Mouse (Mus musculus) hindbrain, embryonic 11.5 days (tissue): ENCODE data around the gene Gng10. TPM values are rescaled to one million over a fixed set of nuclear protein-coding genes. Genes with fewer than 3 reads are reported as not detected.

Source experiments
- ATAC-seq: fragments of 200-750 bp; cut with Nextera tagmentation; 2 replicates; pipeline ENCODE4 v1.8.0; 2017; ENCODE audit warnings: mild to moderate bottlenecking, moderate TSS enrichment, moderate library complexity; ENCODE audit not compliant: low FRiP score
- DNase-seq: peaks from one replicate; pipeline ENCODE4 v3.0.0-alpha.2; 2015; ENCODE audit warnings: low spot score
- H3K27ac ChIP-seq: fragments of 300-500 bp; sonication (generic); 2 replicates; pipeline ENCODE4 v1.5.1; 2014; ENCODE audit warnings: mild to moderate bottlenecking, low read depth, low read length
- H3K27me3 ChIP-seq: fragments of 300-500 bp; sonication (generic); 2 replicates; pipeline ENCODE4 v1.6.1; 2014; ENCODE audit warnings: mild to moderate bottlenecking, low read length, moderate library complexity, mixed read lengths; ENCODE audit not compliant: control insufficient read depth, insufficient read depth
- H3K36me3 ChIP-seq: fragments of 300-500 bp; sonication (generic); 2 replicates; pipeline ENCODE4 v1.6.1; 2014; ENCODE audit warnings: mild to moderate bottlenecking, low read length, moderate library complexity, mixed read lengths; ENCODE audit not compliant: control insufficient read depth, insufficient read depth
- H3K4me1 ChIP-seq: fragments of 300-500 bp; sonication (generic); replicated peaks from 2 replicates; pipeline ENCODE4 v1.6.1; 2014; ENCODE audit warnings: low read length, mixed read lengths; ENCODE audit not compliant: control insufficient read depth, insufficient read depth
- H3K4me2 ChIP-seq: fragments of 300-500 bp; sonication (generic); replicated peaks from 2 replicates; pipeline ENCODE4 v1.6.1; 2014; ENCODE audit warnings: mild to moderate bottlenecking, low read depth, low read length
- H3K4me3 ChIP-seq: fragments of 300-500 bp; sonication (generic); 2 replicates; pipeline ENCODE4 v1.5.1; 2014; ENCODE audit warnings: low read depth, low read length
- H3K9ac ChIP-seq: fragments of 300-500 bp; sonication (generic); 2 replicates; pipeline ENCODE4 v1.6.1; 2014; ENCODE audit warnings: low read depth, low read length
- H3K9me3 ChIP-seq: fragments of 300-500 bp; sonication (generic); 2 replicates; pipeline ENCODE4 v1.6.1; 2016; ENCODE audit warnings: low read length; ENCODE audit not compliant: control insufficient read depth
- WGBS: fragments of 180-500 bp; shearing (Covaris S2); extraction: QIAGEN DNeasy Blood & Tissue Kit; methylation state at CpG from one replicate; pipeline ENCODE4 v1.1.7; 2014; 5-methylcytosine and 5-hydroxymethylcytosine counted together
- polyA plus RNA-seq: library from polyadenylated mRNA; unstranded; fragments of >200 nt; fragmentation: Nextera tagmentation; extraction: Ambion mirVana; gene quantifications from 2 replicates; pipeline ENCODE4 v1.2.1, GENCODE M21; 2014

Gene Gng10
- polyA plus RNA-seq, 1 experiment from 2014 or later: 104 TPM

DNA sequence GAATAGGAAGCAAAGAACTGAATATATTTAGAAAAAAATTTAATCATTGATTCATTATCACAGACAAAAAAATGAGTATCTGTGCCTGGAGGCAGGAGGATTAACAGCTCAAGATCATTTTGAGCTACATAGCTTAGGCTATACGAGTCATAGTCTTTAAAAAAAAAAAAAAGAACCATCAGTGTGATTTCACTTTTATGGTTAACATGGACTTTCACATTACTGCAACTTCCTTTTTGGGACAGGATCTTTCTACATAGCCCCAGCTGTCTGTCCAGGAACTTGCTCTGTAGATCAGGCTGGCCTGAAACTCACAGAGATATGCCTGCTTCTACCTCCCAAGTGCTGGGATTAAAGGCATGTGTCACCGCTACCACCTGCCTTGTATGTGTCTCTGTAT lies 48.5 kb downstream of the Gng10 start:
- Histone ChIP-seq H3K36me3 (no peaks in the 10 kb centered on the region), H3K9me3 (no peaks in the 10 kb centered on the region), H3K9ac (no peak overlapping the region), H3K27ac (no peak overlapping the region), H3K27me3 (no peaks in the 10 kb centered on the region), H3K4me1 (no peaks in the 10 kb centered on the region), H3K4me3 (no peak overlapping the region), H3K4me2 (no peak overlapping the region)
- WGBS: 85% methylated on average over 2 of the region's 2 CpGs
- no peak for DNase-seq
- no peak for ATAC-seq

DNA sequence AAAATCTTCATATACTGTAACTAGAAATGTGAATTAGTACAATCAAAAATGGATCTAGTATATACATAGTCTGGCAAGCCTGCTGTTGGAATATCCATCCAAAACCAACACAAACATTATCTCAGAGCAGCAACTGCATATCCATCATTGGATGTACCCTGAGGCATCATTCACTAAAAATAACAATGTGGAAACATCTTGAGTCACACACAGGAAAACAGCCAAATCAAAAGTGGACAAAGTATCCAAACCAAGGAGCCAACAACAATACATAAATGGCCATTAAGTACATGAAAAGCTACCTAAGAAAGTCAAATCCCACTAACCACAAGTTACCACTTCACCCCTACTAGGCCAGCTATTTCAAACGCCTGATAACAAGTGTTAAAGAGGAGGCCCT lies 54.5 kb downstream of the Gng10 start:
- Histone ChIP-seq H3K36me3 (no peaks in the 10 kb centered on the region), H3K27ac (no peak overlapping the region), H3K4me1 (no peaks in the 10 kb centered on the region), H3K27me3 (no peaks in the 10 kb centered on the region), H3K9me3 (no peaks in the 10 kb centered on the region), H3K4me3 (no peak overlapping the region), H3K4me2 (no peak overlapping the region), H3K9ac (no peak overlapping the region)
- DNase-seq (no peak), ATAC-seq (no peak)
- WGBS: 59% methylated on average over 1 of the region's 1 CpGs

Other genes starting within 250 kb of the Gng10 start
- 0.06 and 0.18 TPM in 2 replicates for gene Olfr267, start 247.4 kb upstream of the Gng10 start, polyA plus RNA-seq
- 41.9 and 43.4 TPM in 2 replicates for gene Ecpas, start 122.3 kb upstream of the Gng10 start, polyA plus RNA-seq
- gene Zkscan16, start 91.5 kb upstream of the Gng10 start, polyA plus RNA-seq: 0.73 and 0.93 TPM in 2 replicates
- 17.4 and 19.5 TPM in 2 replicates for gene Ptgr1, start 48.0 kb upstream of the Gng10 start, polyA plus RNA-seq
- gene Dnajc25, start 40.0 kb upstream of the Gng10 start, polyA plus RNA-seq: 5.4 and 6.5 TPM in 2 replicates
- gene Gm20503, start 31.9 kb upstream of the Gng10 start, polyA plus RNA-seq: 6.9 and 8.2 TPM in 2 replicates
- not detected in 2 replicates for gene AI481877, start 103.9 kb downstream of the Gng10 start, polyA plus RNA-seq
- gene Ugcg, start 154.2 kb downstream of the Gng10 start, polyA plus RNA-seq: 15.0 and 19.7 TPM in 2 replicates